Mouse (Mus musculus): ENCODE results near the gene Prkag2. TPM values are rescaled to one million over a fixed set of nuclear protein-coding genes. Genes with fewer than 3 reads are reported as not detected.
"Not testable (repeated sequence)": the region's sequence is repeated elsewhere in the genome, so short reads cannot be mapped to it uniquely, and the experiment has no call there.

Prkag2 gene
- polyA plus RNA-seq, 1 experiment from 2014 or later, result 76.5 TPM

GRCm38 (mm10) chr5:24822231-24822630 is 278.2 kb downstream of the Prkag2 start:
- not testable (repeated sequence) for H3K9me3 ChIP-seq; H3K27ac ChIP-seq (replicated peaks); H3K4me3 ChIP-seq; ATAC-seq (ENCODE audit: low read depth); H3K4me2 ChIP-seq; H3K27me3 ChIP-seq; H3K9ac ChIP-seq; H3K36me3 ChIP-seq
- H3K4me1 ChIP-seq (replicated peaks), result peaks cover 45% of the 10 kb centered on the region
- WGBS, result 85% methylated on average over 3 of the region's 3 CpGs

- Histone ChIP-seq H3K27ac (replicated peaks) (peak overlapping the region; percentile 15; the same call in 1 of the 2 replicates), H3K9me3 (no peaks in the 10 kb centered on the region), H3K4me2 (no peak overlapping the region), H3K27me3 (no peaks in the 10 kb centered on the region), H3K9ac (no peak overlapping the region), H3K4me1 (replicated peaks) (peaks cover 37% of the 10 kb centered on the region), H3K4me3 (no peak overlapping the region), H3K36me3 (peaks cover 11% of the 10 kb centered on the region)
- 85% methylated on average over 3 of the region's 3 CpGs for WGBS
- ATAC-seq (ENCODE audit: low read depth), result no peak
These were observed 279.0 kb downstream of the Prkag2 start for GRCm38 (mm10) chr5:24821403-24821841.

- H3K4me2 ChIP-seq, result no peak overlapping the region
- H3K9me3 ChIP-seq, result no peaks in the 10 kb centered on the region
- peaks cover 29% of the 10 kb centered on the region for H3K4me1 ChIP-seq (replicated peaks)
- ATAC-seq (ENCODE audit: low read depth), result no peak
- no peak overlapping the region for H3K9ac ChIP-seq
- H3K27ac ChIP-seq (replicated peaks), result no peak overlapping the region
- no peak overlapping the region for H3K4me3 ChIP-seq
- H3K36me3 ChIP-seq, result peaks cover 13% of the 10 kb centered on the region
- H3K27me3 ChIP-seq, result no peaks in the 10 kb centered on the region
- WGBS, result 67% methylated on average over 5 of the region's 5 CpGs
These were observed 279.8 kb downstream of the Prkag2 start for GRCm38 (mm10) chr5:24820627-24821026.

GRCm38 (mm10) chr5:24817191-24817590 is 283.3 kb downstream of the Prkag2 start:
- no peak for ATAC-seq (ENCODE audit: low read depth)
- no peaks in the 10 kb centered on the region for H3K27me3 ChIP-seq
- H3K4me1 ChIP-seq (replicated peaks), result peaks cover 17% of the 10 kb centered on the region
- peaks cover 42% of the 10 kb centered on the region for H3K36me3 ChIP-seq
- no peak overlapping the region for H3K4me2 ChIP-seq
- 58% methylated on average over 4 of the region's 4 CpGs for WGBS
- H3K27ac ChIP-seq (replicated peaks), result no peak overlapping the region
- no peaks in the 10 kb centered on the region for H3K9me3 ChIP-seq
- H3K9ac ChIP-seq, result no peak overlapping the region
- H3K4me3 ChIP-seq, result no peak overlapping the region

- 58% methylated on average over 3 of the region's 3 CpGs for WGBS
- peaks cover 5% of the 10 kb centered on the region; the same call in 1 of the 2 replicates for H3K4me1 ChIP-seq (replicated peaks)
- no peak overlapping the region for H3K4me2 ChIP-seq
- H3K4me3 ChIP-seq, result no peak overlapping the region
- peaks cover 69% of the 10 kb centered on the region for H3K36me3 ChIP-seq
- no peak overlapping the region for H3K9ac ChIP-seq
- no peaks in the 10 kb centered on the region for H3K9me3 ChIP-seq
- H3K27ac ChIP-seq (replicated peaks), result no peak overlapping the region
- H3K27me3 ChIP-seq, result no peaks in the 10 kb centered on the region
- ATAC-seq (ENCODE audit: low read depth), result no peak
These were observed 286.5 kb downstream of the Prkag2 start for GRCm38 (mm10) chr5:24813946-24814345.

- no peak overlapping the region for H3K9ac ChIP-seq
- 0 out of 2 replicates have a peak overlapping the region, but pooled peaks have one; percentile 15 for H3K27ac ChIP-seq (replicated peaks)
- peaks cover 70% of the 10 kb centered on the region for H3K36me3 ChIP-seq
- 69% methylated on average over 4 of the region's 4 CpGs for WGBS
- H3K27me3 ChIP-seq, result no peaks in the 10 kb centered on the region
- H3K9me3 ChIP-seq, result no peaks in the 10 kb centered on the region
- no peak for ATAC-seq (ENCODE audit: low read depth)
- H3K4me1 ChIP-seq (replicated peaks), result peaks cover 5% of the 10 kb centered on the region; the same call in 1 of the 2 replicates
- no peak overlapping the region for H3K4me2 ChIP-seq
- H3K4me3 ChIP-seq, result no peak overlapping the region
These were observed 287.4 kb downstream of the Prkag2 start for GRCm38 (mm10) chr5:24813005-24813404.

Other genes starting within 250 kb of the Prkag2 start
- gene Galntl5, start 80.8 kb upstream of the Prkag2 start, polyA plus RNA-seq (2015; fragmentation: Nextera tagmentation; extraction: Ambion mirVana), result not detected in 2 replicates
- gene Galnt11, start 121.3 kb upstream of the Prkag2 start, polyA plus RNA-seq (2015; fragmentation: Nextera tagmentation; extraction: Ambion mirVana), result 49.4 and 52.6 TPM in 2 replicates
- gene E130116L18Rik, start 122.5 kb upstream of the Prkag2 start, polyA plus RNA-seq (2015; fragmentation: Nextera tagmentation; extraction: Ambion mirVana), result not detected in 2 replicates

All from neural tube, embryonic 13.5 days (tissue).